Mouse (Mus musculus) brain, embryonic 14.5 days (tissue): Measurements from ENCODE around the gene Xpnpep2.

Experiments
- CTCF ChIP-seq: fragments of 200-500 bp; IDR thresholded peaks from 2 replicates; pipeline ENCODE4 v1.5.1; 2012; ENCODE audit warnings: inconsistent platforms, mild to moderate bottlenecking, moderate library complexity, borderline replicate concordance; ENCODE audit not compliant: insufficient read depth, insufficient read length; ENCODE audit errors: extremely low read depth
- POLR2A ChIP-seq: fragments of 200-500 bp; IDR thresholded peaks from 2 replicates; pipeline ENCODE4 v1.6.1; 2012; ENCODE audit warnings: mild to moderate bottlenecking, inconsistent platforms, borderline replicate concordance; ENCODE audit not compliant: poor library complexity, insufficient read depth, insufficient read length, severe bottlenecking; ENCODE audit errors: extremely low read depth

DNA sequence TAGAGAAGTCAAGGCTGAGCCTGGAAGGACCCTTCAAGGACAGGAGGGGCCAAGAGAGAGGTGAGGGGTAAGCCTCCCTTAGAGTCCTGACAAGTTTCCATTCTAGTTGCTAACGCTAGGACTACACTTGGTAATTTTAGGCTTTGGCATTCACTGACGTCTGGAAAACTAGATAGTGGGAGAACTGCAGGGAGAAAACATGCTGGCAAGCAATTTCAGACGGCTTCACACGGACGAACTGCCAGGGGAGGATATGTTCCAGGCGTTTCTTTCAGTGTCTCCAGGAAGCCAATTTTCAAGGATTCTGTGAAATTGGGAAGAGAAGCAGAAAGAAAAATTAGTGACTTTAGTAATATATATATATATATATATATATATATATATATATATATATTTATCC is 73.3 kb downstream of the Xpnpep2 start:
- TF ChIP-seq CTCF, result no peak
- no peak for TF ChIP-seq POLR2A
